Mouse (Mus musculus) olfactory bulb, adult 2 months (tissue): ENCODE measurements at regions not wholly inside any gene's neighbourhood (a gene's known extent, or its start where the extent isn't known, plus 50 kb on each side); places are given as distances from the start of the nearest gene placed in this dataset.

Source experiments
- H3K27ac ChIP-seq: fragments of 200-500 bp; 2 replicates; pipeline ENCODE4 v1.5.1; 2012; ENCODE audit warnings: low read depth, low read length; ENCODE audit not compliant: insufficient read depth
- H3K4me1 ChIP-seq: fragments of 200-500 bp; 2 replicates; pipeline ENCODE4 v1.6.1; 2012; ENCODE audit warnings: low read length; ENCODE audit not compliant: control insufficient read depth, insufficient read depth
- H3K4me3 ChIP-seq: fragments of 200-500 bp; 2 replicates; pipeline ENCODE4 v1.5.1; 2012; ENCODE audit warnings: mild to moderate bottlenecking, low read depth, low read length, moderate library complexity; ENCODE audit not compliant: insufficient read depth
- CTCF ChIP-seq: fragments of 200-500 bp; IDR thresholded peaks from 2 replicates; pipeline ENCODE4 v1.5.1; 2012; ENCODE audit warnings: low read depth, mild to moderate bottlenecking, low read length, moderate library complexity; ENCODE audit not compliant: insufficient read depth
- POLR2A ChIP-seq: fragments of 200-500 bp; IDR thresholded peaks from 2 replicates; pipeline ENCODE4 v1.6.1; 2012; ENCODE audit warnings: mild to moderate bottlenecking, low read depth, low read length, moderate library complexity; ENCODE audit not compliant: insufficient read depth
- WGBS: fragments of 180-500 bp; shearing (Covaris S2); methylation state at CpG from one replicate; pipeline ENCODE4 v1.1.7; 2018; 5-methylcytosine and 5-hydroxymethylcytosine counted together

DNA sequence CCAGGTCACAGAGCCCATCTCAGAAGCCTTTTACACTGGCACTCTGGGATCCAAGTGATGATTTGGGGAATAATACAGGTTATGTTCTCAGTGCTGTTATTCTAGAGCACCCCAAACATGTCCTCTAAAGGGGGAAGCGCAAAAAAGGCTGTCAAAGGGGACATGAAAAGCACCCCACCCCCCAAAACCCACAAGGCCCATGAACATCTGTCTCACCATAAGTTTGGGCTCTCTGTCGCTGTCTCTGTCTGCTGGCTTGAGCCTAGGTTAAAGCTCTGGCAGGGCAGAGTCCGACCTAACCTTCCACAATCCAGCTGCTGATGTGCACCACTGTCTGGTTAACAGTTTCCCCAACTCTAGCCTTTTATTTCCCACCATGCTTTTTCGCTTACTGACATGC is 241.3 kb upstream of the Tle3 start:
- H3K27ac ChIP-seq: no peak overlapping the region
- no peak overlapping the region for H3K4me3 ChIP-seq
- TF ChIP-seq POLR2A: no peak
- no peak for TF ChIP-seq CTCF
- 94% methylated on average over 4 of the region's 4 CpGs for WGBS
- 0 out of 2 replicates have a peak, but pooled peaks cover 2% of the 10 kb centered on the region for H3K4me1 ChIP-seq

DNA sequence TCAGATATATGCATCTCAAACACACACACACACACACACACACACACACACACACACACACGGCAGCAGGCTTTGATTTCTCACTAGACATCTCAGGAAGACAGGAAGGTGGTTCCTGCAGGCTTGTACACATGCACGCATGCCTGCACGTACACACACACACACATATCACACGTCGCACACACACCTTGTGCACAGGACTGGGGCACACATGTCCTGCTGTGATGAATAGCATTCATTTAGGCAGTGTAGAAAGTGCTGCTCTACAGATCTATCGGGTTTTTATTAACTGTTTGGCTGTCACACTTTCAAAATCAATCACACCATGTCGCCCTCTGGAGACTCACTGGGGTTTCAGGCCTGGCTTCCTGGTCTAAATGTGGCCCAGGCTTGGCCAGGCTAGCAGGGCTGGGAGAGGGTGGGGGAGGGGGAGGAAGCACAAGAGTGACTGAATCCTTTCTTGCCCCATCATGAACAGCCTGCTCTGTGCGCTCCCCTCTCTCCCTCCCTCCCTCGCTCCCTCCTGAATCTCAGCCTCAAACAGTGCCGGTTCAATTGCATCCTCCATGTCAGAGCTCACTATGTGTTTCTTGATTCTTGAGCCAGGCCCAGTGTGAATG is 236.8 kb upstream of the Tle3 start:
- H3K27ac ChIP-seq: no peak overlapping the region
- no peak overlapping the region for H3K4me3 ChIP-seq
- TF ChIP-seq CTCF: no peak
- no peak for TF ChIP-seq POLR2A
- 84% methylated on average over 10 of the region's 10 CpGs for WGBS
- H3K4me1 ChIP-seq: 0 out of 2 replicates have a peak, but pooled peaks cover 6% of the 10 kb centered on the region

DNA sequence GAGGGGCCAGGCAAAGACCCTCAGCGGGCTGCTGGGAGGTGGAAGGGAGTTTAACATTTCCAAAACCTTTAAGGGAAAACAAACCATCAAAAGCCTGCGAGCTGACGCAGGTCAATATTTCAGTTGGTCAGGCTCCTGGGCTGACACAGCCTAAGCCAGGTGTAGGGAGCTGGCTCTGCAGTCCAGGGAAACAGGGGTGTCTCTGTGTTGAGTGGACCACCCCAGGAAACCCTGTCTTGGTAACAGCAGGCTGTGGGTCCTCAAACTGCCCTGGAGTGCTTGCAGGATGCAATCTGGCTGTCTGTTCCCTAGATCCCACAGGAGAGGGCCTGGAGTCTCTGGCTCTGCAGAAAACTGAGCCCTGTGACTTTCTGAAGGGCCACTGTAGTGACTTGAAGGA is 236.2 kb upstream of the Tle3 start:
- H3K4me1 ChIP-seq: 0 out of 2 replicates have a peak, but pooled peaks cover 6% of the 10 kb centered on the region
- 79% methylated on average over 3 of the region's 3 CpGs for WGBS
- TF ChIP-seq POLR2A (no peak), CTCF (no peak)
- no peak overlapping the region for H3K4me3 ChIP-seq
- H3K27ac ChIP-seq: no peak overlapping the region

DNA sequence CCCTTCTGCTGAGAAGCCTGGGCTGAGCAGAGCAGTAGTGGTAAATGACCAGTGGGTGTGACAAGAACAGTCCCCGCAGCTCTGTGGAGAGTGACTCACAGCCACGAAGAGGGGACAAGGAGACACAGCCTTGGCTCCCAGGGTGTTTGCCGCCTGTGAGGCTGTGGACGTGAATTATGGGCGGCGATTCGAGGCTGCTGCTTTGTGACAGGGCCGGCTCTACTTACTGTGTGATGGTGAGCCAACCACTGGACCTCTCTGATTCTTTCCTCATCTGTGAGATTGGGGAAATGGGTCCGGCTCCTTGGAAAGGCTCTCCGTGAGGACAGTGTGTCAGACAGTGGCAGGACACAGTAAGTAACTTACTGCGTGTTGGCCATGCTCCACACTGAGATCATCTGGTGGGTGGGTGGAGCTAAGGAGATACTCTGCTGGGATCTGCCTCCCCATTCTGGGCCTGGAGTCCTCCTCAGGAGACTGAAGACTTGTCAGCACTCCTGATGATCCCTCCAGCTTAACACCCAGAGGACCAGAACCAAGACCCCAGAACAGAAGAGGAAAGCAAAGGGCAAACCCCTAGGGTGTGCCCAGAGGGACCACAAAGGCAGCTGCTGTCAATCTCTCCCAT is 233.3 kb upstream of the Tle3 start:
- no peak overlapping the region for H3K27ac ChIP-seq
- whole genome bisulfite sequencing: 73% methylated on average over 11 of the region's 11 CpGs
- H3K4me3 ChIP-seq: no peak overlapping the region
- TF ChIP-seq POLR2A (no peak), CTCF (no peak)
- 0 out of 2 replicates have a peak, but pooled peaks cover 3% of the 10 kb centered on the region for H3K4me1 ChIP-seq

DNA sequence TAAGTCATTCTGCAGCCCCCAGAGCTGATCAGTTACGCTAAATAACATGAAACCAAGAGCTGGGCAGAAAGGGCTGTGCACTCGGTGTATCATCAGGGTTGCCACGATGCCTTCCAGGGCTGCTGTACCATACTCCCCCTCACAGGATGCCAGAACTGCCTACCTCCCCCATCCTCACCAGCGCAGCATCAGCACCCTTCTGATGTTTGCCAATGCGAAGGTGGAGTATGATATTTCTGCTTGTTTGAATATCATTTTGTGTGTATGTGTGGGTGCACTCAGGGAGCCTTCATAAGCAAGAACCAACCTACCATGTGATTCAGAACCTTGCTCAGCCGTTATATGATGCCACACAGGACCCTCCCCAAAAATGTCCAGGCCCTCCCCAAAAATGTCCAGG is 229.1 kb upstream of the Tle3 start:
- H3K27ac ChIP-seq: no peak overlapping the region
- H3K4me3 ChIP-seq: no peak overlapping the region
- TF ChIP-seq CTCF (no peak), POLR2A (no peak)
- 78% methylated on average over 6 of the region's 6 CpGs for WGBS
- H3K4me1 ChIP-seq: 0 out of 2 replicates have a peak, but pooled peaks cover 8% of the 10 kb centered on the region

GRCm38 (mm10) chr9:61144685-61145318 is 227.4 kb upstream of the Tle3 start:
- 55% methylated on average over 11 of the region's 11 CpGs for WGBS
- H3K4me1 ChIP-seq: 0 out of 2 replicates have a peak, but pooled peaks cover 5% of the 10 kb centered on the region
- no peak overlapping the region for H3K4me3 ChIP-seq
- TF ChIP-seq CTCF: no peak
- TF ChIP-seq POLR2A: no peak
- no peak overlapping the region for H3K27ac ChIP-seq

DNA sequence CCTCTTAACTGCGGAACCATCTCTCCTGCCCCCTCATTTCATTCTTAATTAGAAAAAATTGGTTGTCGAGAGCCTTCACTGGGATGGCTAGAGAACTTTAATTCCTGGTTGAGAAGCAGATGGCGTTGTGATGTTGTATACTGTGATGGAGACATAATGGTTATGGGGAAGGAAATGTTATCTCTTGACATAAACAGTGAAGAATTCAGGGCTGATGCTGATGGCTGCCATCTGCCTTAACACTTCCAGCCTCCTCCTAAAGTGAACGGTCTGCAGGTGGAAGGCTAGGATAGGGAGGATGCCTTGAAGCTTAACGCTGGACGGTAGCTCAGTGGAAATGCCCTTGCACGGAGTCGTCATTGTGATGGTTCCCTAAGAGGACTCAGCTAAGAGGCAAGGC is 226.4 kb upstream of the Tle3 start:
- no peak overlapping the region for H3K4me3 ChIP-seq
- 0 out of 2 replicates have a peak, but pooled peaks cover 5% of the 10 kb centered on the region for H3K4me1 ChIP-seq
- no peak overlapping the region for H3K27ac ChIP-seq
- 96% methylated on average over 8 of the region's 8 CpGs for WGBS
- TF ChIP-seq POLR2A: no peak
- no peak for TF ChIP-seq CTCF

DNA sequence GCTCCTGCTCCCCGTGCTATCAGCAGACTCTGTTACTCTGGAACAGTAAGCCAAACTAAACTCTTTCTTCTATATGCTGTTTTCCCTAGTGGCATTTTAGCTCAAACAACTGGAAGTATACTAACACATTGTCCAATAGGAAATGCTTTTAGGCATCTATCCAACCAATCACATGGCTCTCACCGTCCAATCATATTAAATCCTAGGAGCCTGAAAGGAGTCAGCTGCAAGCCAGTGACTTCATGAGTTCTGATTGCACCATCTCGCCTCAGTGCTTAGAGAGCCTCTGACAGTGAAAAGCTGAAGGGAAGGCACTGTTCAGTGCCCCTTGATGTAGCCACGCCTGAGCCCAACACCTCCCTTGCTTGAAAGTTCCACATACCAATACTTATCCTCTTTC is 221.0 kb upstream of the Tle3 start:
- Histone ChIP-seq H3K4me1 (no peaks in the 10 kb centered on the region), H3K27ac (no peak overlapping the region), H3K4me3 (no peak overlapping the region)
- WGBS: 96% methylated on average over 4 of the region's 4 CpGs
- no peak for TF ChIP-seq POLR2A

DNA sequence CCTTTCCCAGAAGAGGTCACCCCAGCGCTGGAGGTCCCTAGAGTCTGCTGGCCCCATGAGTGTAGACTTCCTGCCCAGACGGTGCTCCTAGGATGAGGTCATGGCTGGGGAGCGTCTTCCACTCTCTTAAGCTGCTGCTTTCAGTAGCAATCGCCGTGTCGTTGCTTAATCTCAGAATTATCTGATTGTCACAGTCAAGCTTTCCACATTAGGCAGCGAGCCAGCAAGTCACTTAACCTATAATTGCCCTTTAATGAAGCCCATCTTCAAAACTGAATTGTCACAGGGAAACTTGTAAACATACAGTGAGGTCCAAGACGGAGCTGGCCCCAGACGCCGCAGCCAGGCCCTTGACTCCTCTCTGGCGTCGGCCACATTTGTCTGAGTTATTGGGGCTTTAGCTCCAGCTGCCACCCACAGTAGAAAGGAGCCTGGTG is 220.2 kb upstream of the Tle3 start:
- WGBS: 74% methylated on average over 12 of the region's 12 CpGs
- H3K4me3 ChIP-seq: no peak overlapping the region
- TF ChIP-seq POLR2A (no peak), CTCF (no peak)
- no peaks in the 10 kb centered on the region for H3K4me1 ChIP-seq
- H3K27ac ChIP-seq: no peak overlapping the region
